Mouse (Mus musculus): Measurements from ENCODE around the gene Map3k4.

Map3k4 gene

DNA sequence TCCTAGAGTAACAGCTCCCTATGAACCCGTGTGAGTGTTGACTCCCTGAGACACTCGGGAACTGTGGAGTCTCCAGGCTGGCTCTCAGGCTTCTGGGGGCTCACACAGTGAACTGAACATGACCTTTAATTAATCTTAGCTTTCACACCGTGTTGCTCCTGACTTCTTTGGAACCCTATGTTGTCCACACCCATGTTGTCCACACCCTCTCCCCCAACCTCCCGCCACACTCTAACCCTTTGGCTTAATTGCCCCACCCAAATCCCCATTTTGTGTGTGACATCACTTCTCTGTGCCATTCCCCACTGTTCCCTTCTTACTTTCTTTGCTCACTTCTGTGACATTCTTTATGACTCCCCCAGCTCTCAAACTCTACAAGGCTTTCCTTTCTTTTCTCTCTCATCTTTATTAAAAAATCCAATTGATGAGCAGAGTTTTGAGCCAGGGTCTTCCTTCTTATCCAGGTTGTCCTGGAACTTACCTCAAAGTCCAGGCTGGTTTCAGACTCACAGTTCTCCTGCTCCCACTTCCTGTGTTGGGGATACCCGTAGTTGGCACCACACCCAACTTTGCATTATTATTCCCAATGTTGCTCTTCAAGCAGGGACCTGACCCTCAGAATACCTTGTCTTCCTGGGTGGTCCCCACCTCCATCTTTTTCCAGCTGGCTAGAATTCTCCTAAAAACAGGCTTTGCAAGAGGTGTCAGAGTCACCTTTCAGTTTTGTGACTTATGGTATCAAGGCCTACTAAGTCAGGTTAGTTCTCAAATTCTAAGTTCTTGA, 135.7 kb downstream of the Map3k4 start:
- no peak for DNase-seq (ENCODE audit: low spot score)

DNA sequence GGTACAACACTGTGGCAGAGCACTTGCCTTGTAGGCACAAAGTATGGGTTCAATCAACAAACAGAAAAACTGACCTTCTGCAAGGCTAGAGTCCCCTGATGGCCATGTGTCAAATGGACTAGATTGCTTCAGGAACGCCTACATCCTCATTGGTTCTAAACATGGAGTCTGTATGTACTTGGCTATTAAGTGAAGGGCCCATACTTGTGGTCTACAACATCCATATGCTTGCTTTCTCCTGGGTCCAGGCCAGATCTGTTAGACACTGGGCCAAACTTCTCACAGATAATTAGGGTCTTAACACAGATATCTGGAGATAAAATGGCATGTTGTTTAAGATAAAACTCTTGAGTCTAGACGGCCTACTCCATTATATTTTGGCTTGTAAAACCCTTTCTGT, 138.8 kb downstream of the Map3k4 start:
- no peak for DNase-seq (ENCODE audit: low spot score)

GRCm38 (mm10) chr17:12179339-12179738, 139.3 kb downstream of the Map3k4 start:
- DNase-seq (ENCODE audit: low spot score): no peak

Measured in urinary bladder, postnatal 14 days (tissue).